Mouse (Mus musculus) embryonic facial prominence, embryonic 15.5 days (tissue): ENCODE measurements around the gene Bsg. TPM values are rescaled to one million over a fixed set of nuclear protein-coding genes. Genes with fewer than 3 reads are reported as not detected.

ENCODE experiments used
- ATAC-seq: fragments of 200-750 bp; cut with Nextera tagmentation; 2 replicates; pipeline ENCODE4 v1.8.0; 2017; ENCODE audit warnings: low read depth, moderate TSS enrichment; ENCODE audit not compliant: insufficient number of reproducible peaks, low FRiP score, low TSS enrichment
- H3K27ac ChIP-seq: fragments of 300-500 bp; sonication (generic); replicated peaks from 2 replicates; pipeline ENCODE4 v1.5.1; 2015; ENCODE audit warnings: mild to moderate bottlenecking, inconsistent platforms
- H3K27me3 ChIP-seq: fragments of 300-500 bp; sonication (generic); 2 replicates; pipeline ENCODE4 v1.6.1; 2015; ENCODE audit warnings: inconsistent platforms
- H3K36me3 ChIP-seq: fragments of 300-500 bp; sonication (generic); 2 replicates; pipeline ENCODE4 v1.6.1; 2015; ENCODE audit warnings: mild to moderate bottlenecking, inconsistent platforms
- H3K4me1 ChIP-seq: fragments of 300-500 bp; sonication (generic); 2 replicates; pipeline ENCODE4 v1.6.1; 2015; ENCODE audit warnings: inconsistent platforms
- H3K4me2 ChIP-seq: fragments of 300-500 bp; sonication (generic); replicated peaks from 2 replicates; pipeline ENCODE4 v1.6.1; 2015; ENCODE audit warnings: mild to moderate bottlenecking, inconsistent platforms
- H3K4me3 ChIP-seq: fragments of 300-500 bp; sonication (generic); replicated peaks from 2 replicates; pipeline ENCODE4 v1.5.1; 2015; ENCODE audit warnings: mild to moderate bottlenecking, inconsistent platforms
- H3K9ac ChIP-seq: fragments of 300-500 bp; sonication (generic); 2 replicates; pipeline ENCODE4 v1.6.1; 2015; ENCODE audit warnings: inconsistent platforms
- H3K9me3 ChIP-seq: fragments of 300-500 bp; sonication (generic); replicated peaks from 2 replicates; pipeline ENCODE4 v1.6.1; 2016; ENCODE audit warnings: inconsistent platforms
- WGBS: fragments of 180-500 bp; shearing (Covaris S2); methylation state at CpG from one replicate; pipeline ENCODE4 v1.1.7; 2015; 5-methylcytosine and 5-hydroxymethylcytosine counted together
- polyA plus RNA-seq: library from polyadenylated mRNA; unstranded; fragments of >200 nt; fragmentation: Nextera tagmentation; extraction: Ambion mirVana; gene quantifications from 2 replicates; pipeline ENCODE4 v1.2.1, GENCODE M21; 2015

Bsg gene
- polyA plus RNA-seq, 1 experiment from 2014 or later = 902 TPM

DNA sequence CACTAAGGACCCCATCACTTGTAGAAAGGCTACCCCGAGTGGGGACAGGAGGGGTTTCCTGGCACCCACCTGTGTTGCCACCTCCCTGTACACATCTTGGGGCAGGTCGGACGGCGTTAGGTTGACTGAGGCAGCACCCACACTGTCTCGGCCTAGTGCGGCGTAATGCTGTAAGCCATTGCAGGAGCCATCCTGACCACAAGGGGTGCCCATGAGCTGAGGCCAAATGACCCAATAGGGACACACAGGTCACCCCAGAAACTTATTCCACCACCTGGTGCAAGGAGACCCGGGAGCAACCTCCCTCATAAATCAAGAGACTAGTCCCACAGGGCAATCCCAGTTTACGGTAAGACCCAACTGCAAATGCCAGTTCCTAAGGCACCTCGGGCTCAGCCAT is 34.0 kb downstream of the Bsg start:
- no peak overlapping the region for H3K9ac ChIP-seq
- ATAC-seq = no peak
- WGBS = 87% methylated on average over 10 of the region's 10 CpGs
- H3K9me3 ChIP-seq = peaks cover 42% of the 10 kb centered on the region
- H3K4me1 ChIP-seq = no peaks in the 10 kb centered on the region
- H3K4me3 ChIP-seq = no peak overlapping the region
- H3K27ac ChIP-seq = no peak overlapping the region
- peaks cover 97% of the 10 kb centered on the region for H3K36me3 ChIP-seq
- H3K4me2 ChIP-seq = no peak overlapping the region
- no peaks in the 10 kb centered on the region; the same call in 1 of the 2 replicates for H3K27me3 ChIP-seq

DNA sequence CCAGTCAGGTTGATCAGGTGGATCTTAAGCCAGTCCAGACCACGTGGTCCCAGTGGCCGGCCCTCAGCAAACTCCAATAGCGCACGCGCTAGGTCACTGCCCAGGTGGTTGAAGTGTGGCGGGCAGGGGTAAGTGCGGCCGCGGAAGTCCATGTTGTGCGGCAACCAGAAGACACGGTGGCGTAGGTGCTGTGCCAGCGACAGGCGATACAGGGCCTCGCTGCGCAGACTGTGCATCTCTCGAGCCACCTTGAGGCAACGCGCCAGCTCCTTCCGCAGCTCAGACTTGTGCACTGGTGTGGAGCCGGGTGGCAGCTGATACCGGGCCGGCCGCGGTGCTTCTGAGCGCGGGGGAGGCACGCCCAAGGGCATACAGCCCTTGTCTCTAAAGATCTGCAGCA is 34.9 kb downstream of the Bsg start:
- no peak overlapping the region for H3K4me2 ChIP-seq
- no peak for ATAC-seq
- WGBS = 96% methylated on average over 28 of the region's 28 CpGs
- H3K9me3 ChIP-seq = peaks cover 42% of the 10 kb centered on the region
- H3K9ac ChIP-seq = no peak overlapping the region
- peaks cover 97% of the 10 kb centered on the region for H3K36me3 ChIP-seq
- no peaks in the 10 kb centered on the region; the same call in 1 of the 2 replicates for H3K27me3 ChIP-seq
- no peaks in the 10 kb centered on the region for H3K4me1 ChIP-seq
- no peak overlapping the region for H3K4me3 ChIP-seq
- H3K27ac ChIP-seq = no peak overlapping the region

DNA sequence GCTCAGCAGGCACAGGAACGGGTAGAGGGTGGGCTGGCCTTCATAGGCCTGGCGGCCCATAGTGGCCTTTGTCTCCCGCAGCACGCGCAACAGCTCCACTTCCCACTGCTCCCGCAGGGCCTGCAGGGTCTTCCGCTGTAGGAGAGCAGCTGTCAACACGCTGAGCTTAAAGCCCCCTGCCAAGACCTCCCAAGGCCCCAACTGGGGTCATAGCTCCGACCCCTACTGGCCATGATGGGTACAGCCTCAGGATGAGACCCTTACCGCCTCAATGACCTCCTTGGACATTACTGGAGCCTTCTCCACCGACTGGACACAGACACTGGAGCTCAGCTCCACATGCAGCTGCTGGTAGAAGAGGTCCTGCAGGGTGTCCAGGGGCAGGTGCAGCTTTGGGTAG is 36.6 kb downstream of the Bsg start:
- Histone ChIP-seq H3K27me3 (no peaks in the 10 kb centered on the region), H3K9me3 (peaks cover 42% of the 10 kb centered on the region), H3K36me3 (peaks cover 85% of the 10 kb centered on the region), H3K4me2 (no peak overlapping the region), H3K4me1 (peaks cover 5% of the 10 kb centered on the region), H3K9ac (no peak overlapping the region), H3K4me3 (no peak overlapping the region), H3K27ac (no peak overlapping the region)
- no peak for ATAC-seq
- WGBS = 71% methylated on average over 11 of the region's 11 CpGs

DNA sequence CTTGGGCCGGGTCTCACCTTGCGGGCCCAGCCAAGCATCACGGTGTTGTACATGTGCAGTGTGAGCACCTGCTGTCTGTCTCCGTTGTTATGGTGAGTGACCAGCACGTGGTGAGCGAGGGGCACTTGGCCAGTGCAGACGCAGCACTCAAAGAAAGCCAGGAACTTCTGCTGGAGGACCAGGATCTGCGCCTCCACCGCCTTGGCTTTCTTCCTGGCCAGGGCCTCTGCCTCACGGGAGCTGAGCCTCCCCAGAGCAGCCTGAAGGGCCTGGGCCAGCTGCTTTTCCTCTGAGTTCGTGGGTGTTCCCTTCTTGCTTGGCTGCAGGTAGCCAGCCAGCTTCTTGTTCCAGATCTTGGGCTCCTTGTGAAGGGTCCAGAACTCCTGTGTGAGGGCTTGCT is 38.9 kb downstream of the Bsg start:
- Histone ChIP-seq H3K4me2 (no peak overlapping the region), H3K36me3 (peaks cover 62% of the 10 kb centered on the region), H3K27ac (no peak overlapping the region), H3K4me3 (no peak overlapping the region), H3K9me3 (peaks cover 26% of the 10 kb centered on the region), H3K27me3 (no peaks in the 10 kb centered on the region), H3K9ac (no peak overlapping the region), H3K4me1 (peaks cover 12% of the 10 kb centered on the region)
- 92% methylated on average over 11 of the region's 11 CpGs for WGBS
- no peak for ATAC-seq

DNA sequence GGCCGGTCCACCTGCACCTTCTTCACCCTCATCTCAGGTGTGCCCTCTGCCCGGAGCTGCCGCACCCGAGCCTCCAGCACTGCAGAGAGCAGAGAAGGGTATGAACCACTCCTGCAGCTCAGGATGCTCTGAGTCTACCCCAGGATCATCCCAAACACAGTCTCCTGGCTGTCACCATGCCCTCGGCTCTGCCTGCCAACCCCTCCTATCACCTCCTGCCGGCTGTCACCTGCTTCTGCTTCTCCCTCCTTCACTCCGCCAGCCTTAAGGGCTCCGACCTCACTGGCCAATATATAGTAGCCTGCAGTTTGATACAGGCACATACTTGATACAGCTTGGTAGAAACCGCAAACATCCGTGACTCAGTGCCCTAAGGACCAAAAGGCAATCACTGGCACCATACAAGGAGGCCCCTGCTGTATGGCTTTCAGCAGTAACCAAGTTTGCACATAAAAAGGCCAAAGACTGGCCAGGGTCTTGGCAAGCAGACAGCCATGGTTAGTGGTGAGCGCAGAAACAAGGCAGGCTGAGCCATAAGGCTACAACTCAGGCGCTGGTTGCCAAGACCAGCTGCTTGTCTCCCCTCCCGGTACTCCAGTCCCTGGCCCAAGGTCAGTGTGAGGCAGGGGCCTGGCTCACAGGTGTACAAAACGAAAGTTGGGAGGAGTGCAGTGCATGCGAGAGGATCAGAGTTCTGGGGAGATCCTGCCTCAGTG is 39.5 kb downstream of the Bsg start:
- Histone ChIP-seq H3K4me1 (peaks cover 12% of the 10 kb centered on the region), H3K36me3 (peaks cover 56% of the 10 kb centered on the region), H3K9ac (no peak overlapping the region), H3K9me3 (peaks cover 20% of the 10 kb centered on the region), H3K4me2 (no peak overlapping the region), H3K27ac (no peak overlapping the region), H3K4me3 (no peak overlapping the region), H3K27me3 (no peaks in the 10 kb centered on the region)
- WGBS = 91% methylated on average over 15 of the region's 15 CpGs
- ATAC-seq = no peak

DNA sequence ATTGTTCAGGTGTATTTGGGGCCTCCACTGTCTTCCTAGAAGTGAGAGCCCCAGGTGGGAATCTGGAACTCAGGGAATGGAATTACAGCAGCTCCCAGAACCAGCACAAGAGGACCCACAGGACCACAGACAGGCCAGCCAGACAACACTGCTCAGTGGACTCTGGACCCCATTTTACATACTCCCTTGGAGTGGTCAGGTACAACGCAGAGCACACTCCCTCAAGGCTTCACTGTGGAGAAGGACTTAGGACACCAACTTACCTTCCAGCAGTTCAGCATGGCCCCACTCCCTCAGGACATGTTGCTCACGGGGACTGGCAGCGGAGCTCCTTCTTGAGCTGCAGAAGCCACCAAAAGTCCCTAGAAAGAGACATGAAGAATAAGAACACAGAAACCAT is 41.1 kb downstream of the Bsg start:
- peak overlapping the region; percentile 76 for H3K4me3 ChIP-seq
- peaks cover 12% of the 10 kb centered on the region for H3K4me1 ChIP-seq
- H3K27me3 ChIP-seq = no peaks in the 10 kb centered on the region
- H3K9ac ChIP-seq = no peak overlapping the region
- no peak for ATAC-seq
- peak overlapping the region; percentile 62 for H3K4me2 ChIP-seq
- H3K9me3 ChIP-seq = peaks cover 4% of the 10 kb centered on the region; the same call in 1 of the 2 replicates
- 85% methylated on average over 3 of the region's 3 CpGs for WGBS
- H3K27ac ChIP-seq = no peak overlapping the region
- H3K36me3 ChIP-seq = peaks cover 40% of the 10 kb centered on the region

DNA sequence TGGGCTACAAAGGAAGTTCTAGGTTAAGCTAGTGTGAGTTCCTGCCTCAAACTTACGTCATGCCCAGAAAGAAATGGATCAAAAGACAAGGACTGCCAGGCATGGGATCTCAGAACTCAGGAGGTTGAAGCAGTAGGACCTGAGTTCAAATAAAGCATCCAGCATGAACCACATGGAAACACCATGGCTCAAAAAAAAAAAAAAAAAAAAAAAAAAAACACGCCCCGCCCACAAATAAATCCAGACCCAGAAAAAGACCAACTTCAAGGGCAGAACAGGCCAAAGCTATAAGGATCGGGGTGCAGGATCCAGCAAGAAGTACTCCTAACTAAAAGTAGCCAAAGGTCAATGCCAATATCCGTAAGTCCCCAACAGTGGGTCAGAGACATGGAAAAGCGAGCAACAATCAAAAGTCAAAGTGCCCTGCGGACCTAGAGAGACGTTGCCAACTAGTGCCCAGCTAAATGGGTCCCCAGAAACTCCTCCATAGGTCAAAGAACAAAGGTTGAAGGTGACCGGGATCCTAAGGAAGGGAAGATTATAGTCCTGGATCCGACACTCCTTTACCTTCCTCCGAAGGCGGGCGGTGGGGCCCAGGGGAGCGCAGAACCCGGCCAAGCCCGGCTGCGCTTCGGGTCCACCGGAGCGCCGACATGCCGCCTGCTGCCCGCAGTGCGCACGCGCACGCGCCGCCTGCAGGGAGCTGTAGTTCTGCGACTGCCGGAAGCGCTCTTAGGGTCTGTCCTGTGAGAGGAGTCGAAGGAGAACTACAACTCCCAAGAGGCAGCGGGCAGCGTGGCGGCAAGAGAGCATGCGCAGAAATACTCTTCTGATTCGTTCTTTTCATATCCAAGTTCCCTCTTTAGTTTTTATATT is 41.8 kb downstream of the Bsg start, which contains the start of gene Polrmt:
Gene Polrmt (minus strand): TSS at position 684 of the 876 bp plus-strand sequence.
- Histone ChIP-seq H3K27me3 (no peaks in the 10 kb centered on the region), H3K27ac (peak within 1 kb of the TSS; percentile 51; the same call in 1 of the 2 replicates), H3K9ac (peak within 1 kb of the TSS; percentile 51; the same call in 1 of the 2 replicates), H3K4me1 (peaks cover 12% of the 10 kb centered on the region), H3K36me3 (peaks cover 33% of the 10 kb centered on the region), H3K4me3 (peak within 1 kb of the TSS; percentile 76), H3K4me2 (peak within 1 kb of the TSS; percentile 62), H3K9me3 (no peaks in the 10 kb centered on the region)
- ATAC-seq = peak; percentile 95
- WGBS = 2% methylated on average over 38 of the region's 38 CpGs

DNA sequence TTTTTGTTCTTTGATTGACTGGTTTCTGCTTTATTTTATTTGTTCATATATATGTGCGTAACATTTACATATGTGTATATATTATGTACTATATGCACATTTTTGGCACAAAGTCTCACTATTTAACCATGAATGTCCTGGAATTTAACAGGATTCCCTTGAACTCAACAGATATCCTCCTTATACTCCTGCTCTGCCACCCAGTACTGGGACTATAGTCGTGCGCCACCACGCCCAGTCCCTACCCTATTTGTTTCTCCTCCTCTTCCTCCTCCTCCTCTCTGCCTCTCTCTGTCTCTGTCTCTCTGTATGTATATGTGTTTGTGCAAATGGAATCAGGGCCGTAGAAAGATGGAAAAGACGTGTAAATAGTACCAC is 42.5 kb downstream of the Bsg start:
- H3K36me3 ChIP-seq = peaks cover 26% of the 10 kb centered on the region
- H3K4me1 ChIP-seq = peaks cover 12% of the 10 kb centered on the region
- WGBS = 24% methylated on average over 6 of the region's 6 CpGs

DNA sequence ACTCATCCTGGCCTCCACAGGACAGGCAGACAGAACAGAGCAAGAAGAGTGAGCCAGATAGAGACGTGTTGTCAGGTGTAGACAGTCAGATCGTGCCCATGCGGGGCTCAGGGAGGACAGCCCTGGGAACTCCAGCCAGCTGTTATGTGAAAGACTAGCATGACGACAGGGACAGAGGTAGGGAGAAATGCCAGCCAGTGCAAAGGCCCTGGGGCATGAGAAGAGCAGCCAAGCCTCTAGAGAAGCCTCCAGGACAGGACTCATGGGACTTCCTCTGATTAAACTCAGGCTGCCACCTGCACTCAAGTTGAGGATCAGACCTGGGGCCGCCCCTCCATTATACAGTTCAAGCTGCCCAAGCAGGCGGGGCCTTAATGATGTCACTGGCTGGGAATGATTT is 44.2 kb downstream of the Bsg start:
- 71% methylated on average over 6 of the region's 6 CpGs for WGBS

More for the DNA sequence above, 42.5 kb downstream of the Bsg start:
- Histone ChIP-seq H3K9ac (no peak overlapping the region), H3K9me3 (no peaks in the 10 kb centered on the region), H3K27me3 (no peaks in the 10 kb centered on the region), H3K27ac (0 out of 2 replicates have a peak overlapping the region, but pooled peaks have one; percentile 34), H3K4me3 (peak overlapping the region; percentile 76), H3K4me2 (peak overlapping the region; percentile 62)
- ATAC-seq = no peak

DNA sequence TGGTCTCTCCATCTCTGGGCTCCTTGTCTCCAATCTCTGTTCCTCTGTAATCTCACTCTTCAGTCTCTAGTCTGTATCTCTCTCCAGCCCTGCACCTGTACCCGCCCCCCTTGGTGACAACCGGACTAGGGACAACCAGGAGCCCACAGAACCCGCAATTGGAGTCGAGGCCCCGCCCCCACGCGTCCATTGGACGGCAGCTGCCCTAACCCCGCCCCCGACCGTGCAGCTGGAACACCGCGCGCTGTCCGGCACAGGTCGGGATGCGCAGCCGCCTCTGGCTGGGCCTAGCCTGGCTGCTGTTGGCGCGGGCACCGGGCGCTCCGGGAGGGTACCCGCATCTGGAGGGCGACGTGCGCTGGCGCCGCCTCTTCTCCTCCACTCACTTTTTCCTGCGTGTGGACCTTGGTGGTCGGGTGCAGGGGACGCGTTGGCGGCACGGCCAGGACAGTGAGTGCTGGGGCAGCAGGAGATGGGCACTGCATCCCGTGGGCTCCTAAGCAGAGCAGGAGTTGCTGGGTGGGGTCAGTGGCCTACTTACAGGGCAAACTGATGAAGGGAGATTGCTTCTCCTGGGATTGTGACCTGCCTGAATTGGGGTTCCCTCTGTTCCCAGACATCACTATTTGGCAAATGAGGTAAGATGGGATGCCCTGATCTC is 50.7 kb downstream of the Bsg start, which contains the start of gene Fgf22:
Gene Fgf22 (plus strand): TSS at position 221 of the 661 bp plus-strand sequence.
- H3K4me2 ChIP-seq = peak within 1 kb of the TSS; percentile 63
- peak within 1 kb of the TSS; percentile 31 for H3K4me3 ChIP-seq
- ATAC-seq = peak; percentile 79
- H3K36me3 ChIP-seq = peaks cover 38% of the 10 kb centered on the region
- under 1% methylated on average over 36 of the region's 36 CpGs for WGBS
- H3K4me1 ChIP-seq = peaks cover 10% of the 10 kb centered on the region
- H3K9ac ChIP-seq = peak within 1 kb of the TSS; percentile 18; the same call in 1 of the 2 replicates
- H3K9me3 ChIP-seq = no peaks in the 10 kb centered on the region
- no peak within 1 kb of the TSS for H3K27ac ChIP-seq
- H3K27me3 ChIP-seq = no peaks in the 10 kb centered on the region

More for the DNA sequence above, 44.2 kb downstream of the Bsg start:
- H3K27ac ChIP-seq = no peak overlapping the region
- no peak overlapping the region for H3K4me3 ChIP-seq
- no peaks in the 10 kb centered on the region for H3K27me3 ChIP-seq
- no peak overlapping the region for H3K9ac ChIP-seq
- peaks cover 12% of the 10 kb centered on the region for H3K36me3 ChIP-seq
- no peaks in the 10 kb centered on the region for H3K9me3 ChIP-seq
- no peak for ATAC-seq
- H3K4me1 ChIP-seq = peaks cover 12% of the 10 kb centered on the region
- no peak overlapping the region for H3K4me2 ChIP-seq

DNA sequence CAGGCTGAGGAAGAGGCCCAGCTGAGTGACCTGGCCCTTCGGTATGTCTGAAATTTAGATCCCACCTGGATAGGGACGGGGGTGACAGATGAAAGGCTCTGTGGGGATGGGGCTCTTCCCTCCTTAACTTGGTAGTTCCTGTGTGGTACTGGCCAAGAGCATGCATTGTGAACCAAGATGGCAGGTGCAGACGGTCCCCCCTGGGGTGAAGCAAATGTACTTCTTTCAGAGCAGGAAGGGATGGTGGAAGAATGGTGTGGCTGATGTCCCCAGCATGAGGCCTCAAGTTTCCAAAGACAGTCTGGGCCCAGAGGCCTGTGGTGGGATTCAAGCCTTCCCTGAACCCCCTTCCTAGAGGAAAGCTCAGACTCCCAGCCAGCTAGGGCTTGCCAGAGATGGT is 51.6 kb downstream of the Bsg start:
- H3K4me2 ChIP-seq = no peak overlapping the region
- no peak overlapping the region for H3K9ac ChIP-seq
- H3K4me1 ChIP-seq = peaks cover 10% of the 10 kb centered on the region
- no peaks in the 10 kb centered on the region for H3K27me3 ChIP-seq
- H3K4me3 ChIP-seq = no peak overlapping the region
- H3K36me3 ChIP-seq = peaks cover 47% of the 10 kb centered on the region
- WGBS = 79% methylated on average over 3 of the region's 3 CpGs
- ATAC-seq = no peak
- no peaks in the 10 kb centered on the region for H3K9me3 ChIP-seq
- H3K27ac ChIP-seq = no peak overlapping the region
